Mouse (Mus musculus): Measurements from ENCODE around the gene Azin2.

- TF ChIP-seq USF1 (IDR thresholded peaks at IDR 0.05; ENCODE audit: low read depth): no peak
- no peak for TF ChIP-seq CTCF (IDR thresholded peaks at IDR 0.05; ENCODE audit: control insufficient read depth, insufficient read depth, insufficient read length)
- TF ChIP-seq MAX (IDR thresholded peaks at IDR 0.05): no peak
- no peak for TF ChIP-seq MYOG (IDR thresholded peaks at IDR 0.05; ENCODE audit: control insufficient read depth, extremely low read depth, insufficient read length)
- no peak for TF ChIP-seq CEBPB (IDR thresholded peaks at IDR 0.05; ENCODE audit: low read depth)
- TF ChIP-seq FOSL1 (IDR thresholded peaks at IDR 0.05; ENCODE audit: insufficient read depth, low read length, poor library complexity, severe bottlenecking): no peak
- TF ChIP-seq MYOD1 (IDR thresholded peaks at IDR 0.05; ENCODE audit: control insufficient read depth, insufficient read length, low read depth): no peak
Observed at GRCm38 (mm10) chr4:128991500-128992008, 29.3 kb upstream of the Azin2 start, which contains the start of gene Ak2.
